Mouse (Mus musculus) heart, postnatal 0 days (tissue): ENCODE data around the gene Abhd2.

Experiments used
- CTCF ChIP-seq: IDR thresholded peaks from 2 replicates; pipeline ENCODE4 v1.5.1; 2016; ENCODE audit warnings: antibody characterized with exemption, control low read depth, low read depth
- EP300 ChIP-seq: IDR thresholded peaks from 2 replicates; pipeline ENCODE4 v1.6.1; 2016; ENCODE audit warnings: antibody characterized with exemption, low read depth

GRCm38 (mm10) chr7:79231577-79231976 lies 41.4 kb upstream of the Abhd2 start:
- TF ChIP-seq EP300 = no peak
- TF ChIP-seq CTCF = no peak
